Mouse (Mus musculus) left cerebral cortex, postnatal 36 days (tissue): ENCODE measurements at regions not wholly inside any gene's neighbourhood (a gene's known extent, or its start where the extent isn't known, plus 50 kb on each side); places are given as distances from the start of the nearest gene placed in this dataset.

ENCODE experiments used
- DNase-seq, 2 experiments: peaks; one replicate each; pipeline ENCODE4 v3.0.0; 2021 to 2022; ENCODE audit warnings: low spot score in 2 of 2, mixed read lengths in 1 of 2
- intact Hi-C: fragments of 180-260 bp; cut with DNase I; formaldehyde crosslinking; loops from one replicate; pipeline ENCODE4 v1.15.1; 2025

DNA sequence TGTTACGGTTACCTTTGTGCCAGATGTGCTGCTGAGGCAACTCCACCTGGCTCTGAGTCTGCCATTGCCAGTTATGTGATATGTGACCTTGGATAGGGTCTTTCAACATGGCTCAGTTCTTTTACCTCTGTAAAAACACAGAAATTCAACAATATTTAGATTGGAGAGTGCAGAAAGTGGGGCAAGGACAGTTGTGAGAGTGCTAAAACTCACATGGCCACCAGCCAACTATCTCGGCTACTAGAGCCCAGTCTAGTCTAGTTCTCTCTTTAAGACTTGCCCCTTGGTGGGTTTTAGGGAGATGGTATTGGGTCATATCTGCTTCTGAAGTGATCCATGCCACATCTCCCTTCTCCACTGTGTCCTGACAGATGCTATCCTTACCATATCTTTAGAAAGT, 233.0 kb downstream of the Phf14 start:
- DNase-seq = no peak
- intact Hi-C loops = no loop called here

DNA sequence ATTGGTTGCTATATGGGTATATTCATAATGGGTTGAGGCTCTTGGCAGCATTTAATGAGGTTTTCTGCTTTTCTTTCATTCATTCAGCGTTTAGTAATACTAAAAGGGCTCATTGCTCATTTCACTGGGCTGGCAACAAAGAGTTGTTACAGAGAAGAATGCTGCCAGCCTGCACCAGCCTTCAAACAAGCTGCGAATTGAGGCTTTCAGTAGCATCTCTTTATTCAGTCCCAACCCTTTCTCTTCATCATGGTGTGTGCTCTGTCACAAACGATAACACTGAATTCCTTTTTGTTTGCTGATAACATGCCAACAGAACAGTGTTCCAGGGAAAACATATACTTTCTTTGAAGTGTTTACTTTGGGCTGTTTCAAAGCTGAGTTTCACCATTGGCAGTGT, 237.6 kb downstream of the Phf14 start:
- intact Hi-C loops = no loop called here
- DNase-seq = no peak

GRCm38 (mm10) chr6:12150613-12151333, 243.2 kb downstream of the Phf14 start:
- DNase-seq = no peak
- intact Hi-C loops = no loop called here

- no peak for DNase-seq
- intact Hi-C loops = no loop called here
Measured at GRCm38 (mm10) chr6:12163971-12164370, 256.4 kb downstream of the Phf14 start.

- intact Hi-C loops = no loop called here
- no peak for DNase-seq
Measured at GRCm38 (mm10) chr6:12168533-12168932, 260.9 kb downstream of the Phf14 start.

GRCm38 (mm10) chr6:12169431-12169830, 261.8 kb downstream of the Phf14 start:
- intact Hi-C loops = no loop called here

DNA sequence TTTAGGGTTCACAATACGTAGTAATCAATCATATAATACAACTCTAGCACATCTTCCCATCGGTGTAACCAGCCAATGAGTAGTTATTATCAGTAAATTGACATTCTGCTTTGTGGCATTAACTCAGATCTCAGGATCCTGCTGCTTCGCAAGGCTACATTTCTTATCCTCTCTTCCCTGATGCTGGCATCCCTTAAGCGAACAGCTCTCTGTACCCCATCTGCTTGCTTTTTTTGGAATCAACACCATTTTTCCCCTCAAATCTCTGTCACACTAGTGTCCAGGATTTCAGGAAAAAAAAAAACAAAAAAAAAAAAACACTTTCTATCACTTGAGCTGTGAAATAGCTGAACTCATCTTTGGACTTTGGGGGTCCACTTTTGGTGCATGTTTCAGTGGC, 263.1 kb downstream of the Phf14 start:
- intact Hi-C loops = loop anchor here (10.0 kb wide), 1 partner anchor 74 kb away; no protein-coding TSS in a partner anchor

More at GRCm38 (mm10) chr6:12169431-12169830, 261.8 kb downstream of the Phf14 start:
- DNase-seq = no peak

GRCm38 (mm10) chr6:12171189-12171588, 263.6 kb downstream of the Phf14 start:
- intact Hi-C loops = loop anchor here (10.0 kb wide), 1 partner anchor 74 kb away; no protein-coding TSS in a partner anchor
- no peak for DNase-seq

More for the DNA sequence above, 263.1 kb downstream of the Phf14 start:
- no peak for DNase-seq

- peak in 1 of 2 experiments; percentile 4 for DNase-seq
- intact Hi-C loops = loop anchor here (10.0 kb wide), 1 partner anchor 67 kb away; no protein-coding TSS in a partner anchor
Measured at GRCm38 (mm10) chr6:12177996-12178395, 270.4 kb downstream of the Phf14 start.

GRCm38 (mm10) chr6:12180951-12181350, 273.3 kb downstream of the Phf14 start:
- intact Hi-C loops = no loop called here
- no peak for DNase-seq

- intact Hi-C loops = no loop called here
- DNase-seq = no peak
Measured at GRCm38 (mm10) chr6:12210190-12210589, 302.6 kb downstream of the Phf14 start.

DNA sequence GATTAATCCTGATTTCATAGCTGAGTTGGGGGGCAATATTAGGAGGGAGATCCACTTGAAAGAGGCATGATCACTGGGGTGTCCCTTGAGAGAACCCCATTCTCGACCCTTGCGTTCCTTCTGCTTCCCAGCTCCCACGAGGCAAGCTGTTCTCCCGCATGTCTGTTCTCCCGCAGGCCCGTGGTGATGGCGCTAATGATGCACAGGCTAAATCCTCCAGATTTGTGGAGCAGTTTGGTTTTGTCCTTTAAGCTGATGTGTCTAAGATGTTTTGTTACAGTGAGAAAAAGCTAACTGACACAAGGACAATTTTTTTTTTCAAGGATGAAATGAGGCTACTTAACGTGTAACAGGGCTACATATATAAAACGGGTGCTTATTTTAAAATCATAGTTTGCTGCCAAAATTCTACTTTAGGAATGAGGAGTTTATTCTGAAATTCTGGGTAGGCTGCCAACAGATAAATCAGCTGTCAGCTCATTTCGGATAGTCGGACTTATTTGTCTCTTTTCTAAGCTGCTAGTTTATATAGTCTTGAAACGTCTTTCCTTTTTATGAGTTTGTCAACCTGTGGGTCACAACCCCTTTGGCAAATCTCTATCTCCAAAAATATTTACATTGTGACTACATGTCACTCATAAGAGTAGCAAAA, 307.0 kb downstream of the Phf14 start:
- DNase-seq = no peak
- intact Hi-C loops = no loop called here

DNA sequence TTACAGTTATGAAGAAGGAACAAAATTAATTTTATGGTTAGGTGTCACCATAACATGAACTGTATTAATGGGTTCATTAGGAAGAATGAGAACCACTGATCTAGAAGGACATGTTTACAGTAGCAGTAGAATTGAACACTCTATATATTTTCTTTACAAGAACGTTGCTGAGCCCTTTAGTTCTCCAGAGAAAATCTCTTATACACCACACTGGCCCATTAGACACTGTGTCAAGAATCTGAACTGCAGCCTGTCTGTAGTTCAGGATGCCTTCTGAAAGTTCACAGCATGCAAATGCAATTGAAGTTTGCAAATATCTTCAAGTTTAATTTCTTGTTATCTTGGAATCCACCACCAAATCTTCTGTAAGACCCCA, 307.6 kb downstream of the Phf14 start:
- DNase-seq = no peak
- intact Hi-C loops = no loop called here

DNA sequence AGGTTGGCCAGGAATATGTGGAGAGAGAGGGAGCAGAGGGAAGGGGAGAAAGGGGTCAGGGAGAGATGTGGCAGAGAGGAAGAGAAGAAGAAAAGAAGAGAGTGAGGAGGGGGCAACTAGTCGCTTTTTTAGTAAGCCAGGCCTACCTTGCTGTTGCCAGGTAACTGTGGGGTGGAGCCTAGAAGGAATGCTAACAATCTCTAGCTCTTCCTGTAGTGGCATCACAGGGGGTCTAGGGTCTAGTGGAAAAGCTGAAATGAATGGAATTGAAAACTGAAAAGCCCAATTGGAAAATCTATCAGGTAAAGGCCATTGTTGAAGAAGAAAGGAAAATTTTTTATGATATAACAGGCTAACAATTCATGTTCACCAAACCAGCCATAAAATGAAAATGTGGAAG, 336.5 kb downstream of the Phf14 start:
- intact Hi-C loops = loop anchor here (10.0 kb wide), 1 partner anchor 69 kb away; no protein-coding TSS in a partner anchor
- no peak for DNase-seq

DNA sequence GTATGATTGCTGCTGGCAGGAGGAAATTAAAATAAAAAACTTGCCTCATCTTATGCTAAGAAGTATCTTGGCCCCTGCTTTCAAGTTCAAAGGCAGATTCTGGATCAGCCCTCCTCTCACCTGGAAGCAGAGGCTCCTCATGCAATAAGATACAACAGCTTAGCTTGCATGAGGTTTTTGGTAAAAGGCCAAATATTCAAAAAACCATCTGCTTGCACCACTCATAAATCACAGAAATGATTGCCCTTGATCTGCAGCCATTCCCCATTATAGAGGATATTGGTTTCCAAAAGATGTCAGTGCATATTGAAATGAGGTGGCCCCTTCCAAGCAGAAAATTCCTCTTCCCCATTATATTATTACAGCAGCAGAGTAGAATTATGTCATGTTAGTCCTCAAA, 340.4 kb downstream of the Phf14 start:
- intact Hi-C loops = loop anchor here (10.0 kb wide), 1 partner anchor 73 kb away; no protein-coding TSS in a partner anchor
- DNase-seq = no peak

DNA sequence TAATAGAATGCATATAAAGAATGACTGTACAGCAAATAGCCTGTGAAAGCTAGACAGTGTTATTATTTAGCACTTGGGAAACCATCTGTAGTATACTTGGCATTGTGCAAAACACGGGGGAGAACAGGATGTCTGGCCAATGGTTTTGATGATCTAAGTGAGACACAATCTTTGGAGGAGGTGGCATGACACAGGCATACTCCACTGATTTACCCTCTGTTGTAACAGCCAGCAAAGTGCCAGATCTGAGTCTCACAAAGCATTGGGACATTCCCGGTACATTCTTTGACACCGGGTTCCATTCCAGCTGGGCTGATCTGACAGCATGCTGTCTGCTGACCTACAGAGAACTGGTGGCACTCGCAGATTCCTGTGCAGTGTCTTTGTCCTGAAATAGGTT, 341.0 kb downstream of the Phf14 start:
- intact Hi-C loops = loop anchor here (10.0 kb wide), 1 partner anchor 74 kb away; no protein-coding TSS in a partner anchor
- peak in 1 of 2 experiments; percentile 41 for DNase-seq

GRCm38 (mm10) chr6:12254507-12254906, 346.9 kb downstream of the Phf14 start:
- intact Hi-C loops = no loop called here
- no peak for DNase-seq

GRCm38 (mm10) chr6:12255434-12255833, 347.8 kb downstream of the Phf14 start:
- DNase-seq = no peak
- intact Hi-C loops = no loop called here

DNA sequence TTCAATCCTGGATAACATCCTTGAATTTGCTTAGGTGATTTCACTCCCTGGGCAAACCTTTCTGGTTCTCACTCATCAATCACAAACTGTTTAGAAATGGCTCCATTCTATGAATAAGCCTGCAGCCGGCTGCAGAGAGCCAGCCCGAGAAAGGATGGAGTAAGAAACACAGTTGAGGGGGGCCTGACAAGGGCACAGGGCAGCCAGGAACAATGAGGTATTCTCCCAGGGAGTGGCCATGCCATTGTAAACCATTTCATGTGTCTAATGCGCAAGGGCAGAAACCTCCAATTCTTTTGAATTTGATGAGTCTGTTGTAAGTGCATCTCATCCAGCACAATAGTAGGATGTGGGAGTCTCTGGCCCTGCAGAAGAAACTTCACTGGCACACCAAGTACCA, 350.7 kb downstream of the Phf14 start:
- DNase-seq = no peak
- intact Hi-C loops = no loop called here

- intact Hi-C loops = no loop called here
- no peak for DNase-seq
Measured at GRCm38 (mm10) chr6:12258940-12259481, 351.4 kb downstream of the Phf14 start.

- no peak for DNase-seq
- intact Hi-C loops = loop anchor here (10.0 kb wide), 1 partner anchor 465 kb away; no protein-coding TSS in a partner anchor
Measured at GRCm38 (mm10) chr6:12259629-12260028, 352.0 kb downstream of the Phf14 start.
